Mouse (Mus musculus): ENCODE measurements at regions not wholly inside any gene's neighbourhood (a gene's known extent, or its start where the extent isn't known, plus 50 kb on each side); places are given as distances from the start of the nearest gene placed in this dataset.

DNA sequence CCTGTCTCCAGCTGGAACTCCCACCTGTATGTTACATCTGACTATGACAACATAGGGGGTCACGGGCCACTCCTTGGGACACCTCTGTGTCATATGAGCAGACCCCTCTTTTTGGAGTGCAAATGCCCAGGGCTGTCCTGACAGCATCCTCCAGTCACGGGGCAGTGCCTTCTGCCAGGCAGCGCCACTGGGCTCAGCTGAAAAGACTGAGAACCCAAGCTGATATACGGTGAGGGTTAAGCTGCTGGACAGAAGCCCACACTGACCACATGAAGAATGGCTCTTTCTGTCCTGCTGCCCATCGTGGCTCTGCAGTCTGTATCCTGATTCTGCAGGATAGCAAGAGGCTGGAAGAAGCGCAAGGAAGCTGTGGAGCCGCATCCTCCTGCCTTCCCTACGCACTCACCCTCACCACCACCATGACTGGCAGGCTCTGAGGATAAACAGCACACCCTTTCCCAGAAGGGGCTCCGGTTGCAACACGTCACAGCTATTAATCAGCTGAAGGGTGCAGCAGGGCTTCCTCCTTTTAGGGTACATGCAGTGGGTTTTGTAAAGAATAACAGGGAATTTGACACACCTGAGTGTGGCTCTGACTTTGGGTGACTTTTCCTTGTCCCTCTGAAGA, 93.9 kb upstream of the Arntl start:
- DNase-seq (ENCODE audit: low read depth, low spot score) = no peak

DNA sequence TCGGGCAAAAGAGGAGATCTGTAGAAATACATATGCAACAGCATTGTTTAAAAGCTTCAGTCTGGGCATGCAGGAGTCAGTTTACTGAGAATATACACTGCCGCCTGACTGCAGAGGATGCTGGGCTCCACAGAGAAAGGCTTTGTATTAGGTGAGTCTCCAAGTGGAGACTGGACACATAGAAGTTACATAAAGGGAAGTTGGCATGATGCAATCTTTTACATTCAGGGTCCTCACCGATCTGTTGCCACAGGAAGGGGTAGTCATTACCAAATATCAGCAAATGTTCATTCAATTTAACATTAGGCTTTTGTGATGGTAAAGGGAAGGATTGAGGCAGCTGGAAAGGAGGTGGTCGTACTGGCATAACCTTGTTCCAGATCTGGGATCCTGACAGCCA, 89.7 kb upstream of the Arntl start:
- DNase-seq (ENCODE audit: low read depth, low spot score) = no peak

- DNase-seq (ENCODE audit: low read depth, low spot score) = no peak
Measured at GRCm38 (mm10) chr7:113121911-113122319, 85.3 kb upstream of the Arntl start.

- DNase-seq (ENCODE audit: low read depth, low spot score) = no peak
Measured at GRCm38 (mm10) chr7:113126010-113126409, 81.3 kb upstream of the Arntl start.

DNA sequence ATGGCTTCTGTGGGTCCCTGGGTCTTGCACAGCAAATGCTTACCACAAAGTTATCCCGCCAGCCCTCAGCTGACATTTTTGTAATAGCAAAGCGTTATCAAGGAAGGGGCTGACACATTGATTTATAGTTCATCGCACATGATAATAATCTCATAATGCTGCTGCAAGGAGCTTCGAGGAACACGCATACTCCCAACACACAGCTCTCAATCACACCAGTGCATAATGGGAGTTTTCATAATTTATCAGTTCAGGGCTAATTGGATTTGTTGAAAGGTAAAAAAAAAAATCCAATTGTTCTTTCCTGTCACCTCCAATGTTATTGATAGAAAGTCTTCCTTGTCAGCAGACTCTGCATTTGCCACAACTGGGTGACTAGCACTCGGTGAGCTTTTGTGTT, 76.7 kb upstream of the Arntl start:
- no peak for DNase-seq (ENCODE audit: low read depth, low spot score)

GRCm38 (mm10) chr7:113131945-113132538, 75.2 kb upstream of the Arntl start:
- peak; percentile 26 for DNase-seq (ENCODE audit: low read depth, low spot score)

DNA sequence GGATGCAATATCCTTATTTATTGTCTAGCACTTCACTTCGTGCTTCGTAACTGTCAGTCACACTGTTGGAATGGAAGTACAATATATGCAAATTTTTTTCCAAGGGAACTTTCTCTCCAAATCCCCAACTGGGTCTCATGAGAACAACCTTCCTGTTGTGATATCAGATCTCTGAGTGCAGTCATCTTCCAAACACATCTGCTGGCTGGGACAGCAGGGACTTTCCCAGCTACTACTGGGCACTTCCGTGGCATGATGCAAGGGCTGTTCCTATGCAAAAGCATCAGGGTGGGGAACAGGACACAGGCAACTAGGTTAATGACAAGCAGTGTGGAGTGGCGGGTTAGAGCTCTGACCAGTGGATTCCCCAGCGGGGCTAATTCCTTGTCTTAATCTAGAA, 73.4 kb upstream of the Arntl start:
- DNase-seq (ENCODE audit: low read depth, low spot score) = no peak

DNA sequence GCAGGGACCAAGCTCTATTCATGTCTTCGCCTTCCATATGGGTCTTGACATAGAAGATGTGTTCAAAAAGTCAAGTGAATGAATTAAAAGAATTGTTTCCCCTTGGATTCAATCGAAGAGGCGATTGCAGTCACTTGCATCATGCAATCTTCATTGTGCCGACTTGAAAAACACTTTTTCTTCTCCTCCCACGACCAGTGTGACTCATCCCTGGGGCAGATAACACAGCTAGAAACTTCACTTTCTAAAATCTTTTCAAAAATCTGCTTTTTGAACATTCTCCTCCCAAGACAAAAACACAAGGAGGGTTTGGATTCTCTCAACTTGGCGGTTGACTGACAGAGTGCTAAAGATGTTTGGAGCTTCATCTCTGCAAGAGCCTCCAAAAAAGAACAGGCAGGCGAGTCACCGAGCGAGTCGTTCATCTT, 67.2 kb upstream of the Arntl start:
- no peak for DNase-seq (ENCODE audit: low read depth, low spot score)

DNA sequence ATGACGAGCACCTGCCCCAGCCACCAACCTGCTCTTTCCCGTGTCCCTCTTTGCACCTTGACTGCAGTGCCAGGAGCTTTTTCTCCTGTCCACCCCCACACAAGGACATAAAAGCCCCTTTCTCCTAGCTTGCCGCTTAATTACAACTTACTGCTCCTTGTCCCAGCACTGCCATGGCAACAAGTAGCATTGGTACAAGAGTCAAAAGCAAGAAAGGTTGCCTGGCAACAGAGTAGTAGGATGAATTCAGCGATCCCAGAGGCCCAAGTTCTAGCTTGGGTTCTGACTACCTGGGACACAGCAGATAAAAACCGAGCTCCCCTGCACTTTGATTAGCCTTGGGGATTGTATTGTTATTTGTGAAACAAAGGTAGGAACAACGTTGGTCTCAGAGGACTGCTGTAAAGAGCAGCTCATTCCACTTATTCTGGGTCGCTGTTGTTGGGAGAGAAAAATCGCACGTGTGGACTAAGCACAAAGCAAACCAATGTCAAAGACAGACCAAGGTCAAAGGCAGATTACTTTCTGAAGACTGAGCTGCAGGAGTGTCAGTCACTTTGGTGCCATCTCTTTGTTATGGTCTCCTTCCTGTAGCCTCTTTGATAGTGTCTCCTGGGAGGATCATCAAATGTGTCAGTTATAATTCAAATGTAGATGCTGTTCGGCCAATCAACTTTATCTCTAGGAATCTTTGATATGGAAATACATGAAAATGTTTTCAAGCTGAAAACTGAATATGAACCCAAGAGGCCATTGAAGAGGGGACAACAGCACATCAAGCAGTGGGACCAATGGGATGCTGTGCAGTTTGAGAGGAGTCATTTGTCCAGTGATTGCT, 65.2 kb upstream of the Arntl start:
- DNase-seq (ENCODE audit: low read depth, low spot score) = no peak

DNA sequence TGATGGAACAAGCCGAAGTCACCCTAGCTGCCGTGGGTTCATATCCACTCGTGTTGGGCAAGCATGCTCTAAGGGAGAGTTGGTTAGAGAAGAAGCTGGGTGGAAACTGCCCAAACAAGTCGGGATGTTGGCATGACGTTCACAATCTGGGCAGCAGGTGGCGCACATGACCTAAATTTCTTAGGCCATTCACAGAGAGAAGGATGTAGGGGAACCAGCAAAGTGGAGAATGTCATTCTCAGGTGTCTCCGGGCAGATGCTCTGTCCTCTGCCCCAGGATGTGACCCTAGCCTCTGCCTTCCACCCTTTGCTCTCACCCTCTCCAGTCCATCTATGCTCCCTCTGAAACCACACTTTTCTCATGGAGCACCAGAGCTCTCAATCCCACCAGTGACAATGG, 63.7 kb upstream of the Arntl start:
- peak; percentile 74 for DNase-seq (ENCODE audit: low read depth, low spot score)

DNA sequence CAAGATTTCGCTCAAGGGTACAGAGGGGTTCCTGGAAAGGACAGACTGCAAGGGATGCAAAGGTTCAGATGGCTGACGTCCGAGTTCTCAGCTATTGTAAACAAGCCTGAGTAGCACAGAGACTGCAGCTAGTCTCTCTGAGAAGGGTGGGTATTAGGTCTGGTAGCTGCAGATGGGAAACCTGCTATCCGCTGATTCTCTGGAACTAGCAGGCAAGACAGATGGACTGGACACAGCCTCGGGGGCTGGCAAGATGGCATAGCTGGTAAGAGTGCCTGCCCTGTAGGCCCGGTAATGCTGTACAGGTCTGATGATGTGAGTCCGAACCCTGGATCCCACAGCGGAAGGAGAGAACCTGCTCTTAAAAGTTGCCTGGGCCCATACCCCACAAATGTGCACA, 62.2 kb upstream of the Arntl start:
- no peak for DNase-seq (ENCODE audit: low read depth, low spot score)

- DNase-seq (ENCODE audit: low read depth, low spot score) = no peak
Measured at GRCm38 (mm10) chr7:113146108-113146507, 61.2 kb upstream of the Arntl start.

GRCm38 (mm10) chr7:113146526-113146925, 60.7 kb upstream of the Arntl start:
- no peak for DNase-seq (ENCODE audit: low read depth, low spot score)

GRCm38 (mm10) chr7:113147391-113148332, 59.6 kb upstream of the Arntl start:
- DNase-seq (ENCODE audit: low read depth, low spot score) = no peak

DNA sequence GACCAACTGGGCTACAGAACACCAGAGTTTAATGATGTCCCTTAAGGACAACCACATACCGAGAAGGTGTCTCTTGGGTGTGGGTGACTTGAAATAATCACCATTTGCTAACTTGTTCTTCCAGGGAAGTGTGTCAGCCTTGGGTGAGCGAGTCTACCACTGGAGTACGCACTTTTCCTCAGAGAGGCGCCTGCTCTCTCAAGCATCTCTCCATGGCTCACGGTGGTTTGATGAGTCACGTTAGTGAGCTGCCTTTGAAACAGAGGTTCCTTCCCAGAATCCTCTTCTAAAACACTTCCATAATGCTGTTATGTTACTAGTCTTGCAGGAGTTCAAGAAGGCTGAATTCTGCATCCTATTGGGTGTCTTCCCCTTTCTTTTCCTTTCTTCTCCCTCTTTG, 58.6 kb upstream of the Arntl start:
- no peak for DNase-seq (ENCODE audit: low read depth, low spot score)

DNA sequence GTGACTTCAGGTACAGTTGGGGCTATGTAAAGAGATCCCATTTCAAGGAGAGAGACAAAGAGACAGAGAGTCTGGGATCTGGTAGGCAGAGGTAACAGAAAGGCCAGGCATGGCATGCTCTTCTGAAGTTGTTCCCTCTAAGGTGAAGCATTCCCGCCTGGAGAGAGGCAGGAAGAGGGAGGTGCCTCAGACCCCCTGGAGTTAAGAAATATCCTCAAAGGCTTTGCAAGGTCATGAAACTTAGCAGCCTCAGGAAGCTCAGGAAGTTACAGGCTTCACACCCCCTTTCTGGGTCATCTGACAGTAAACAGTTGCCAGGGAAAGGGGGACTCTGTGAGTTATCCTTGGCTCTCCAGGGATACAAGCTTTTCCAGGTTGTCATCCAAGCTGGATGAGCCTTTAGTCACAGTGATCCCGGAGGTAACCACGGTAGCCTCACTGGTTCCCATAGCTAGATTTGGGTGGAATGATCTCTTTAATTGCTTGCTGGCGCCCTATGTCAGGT, 57.2 kb upstream of the Arntl start:
- no peak for DNase-seq (ENCODE audit: low read depth, low spot score)

DNA sequence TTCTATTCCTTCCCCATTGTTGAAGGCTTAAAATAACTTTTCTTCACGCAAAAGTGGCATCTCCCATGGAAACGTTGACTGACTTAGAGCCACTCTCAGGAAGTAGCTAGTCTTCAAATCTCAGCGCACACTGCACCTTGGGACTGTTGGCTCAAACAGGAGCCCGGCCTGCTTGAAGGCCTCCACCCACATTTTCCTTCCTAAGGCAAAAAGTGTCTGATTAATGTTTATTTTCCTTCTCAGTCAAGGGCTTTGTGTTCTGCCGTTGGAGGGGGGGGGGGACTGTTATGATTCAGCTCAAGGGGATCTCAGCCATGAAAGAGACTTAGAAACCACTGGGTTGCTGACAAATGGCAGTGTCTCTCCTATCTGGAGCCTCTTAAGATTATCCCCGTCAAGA, 56.5 kb upstream of the Arntl start:
- DNase-seq (ENCODE audit: low read depth, low spot score) = no peak

- no peak for DNase-seq (ENCODE audit: low read depth, low spot score)
Measured at GRCm38 (mm10) chr7:113151499-113151898, 55.8 kb upstream of the Arntl start.

DNA sequence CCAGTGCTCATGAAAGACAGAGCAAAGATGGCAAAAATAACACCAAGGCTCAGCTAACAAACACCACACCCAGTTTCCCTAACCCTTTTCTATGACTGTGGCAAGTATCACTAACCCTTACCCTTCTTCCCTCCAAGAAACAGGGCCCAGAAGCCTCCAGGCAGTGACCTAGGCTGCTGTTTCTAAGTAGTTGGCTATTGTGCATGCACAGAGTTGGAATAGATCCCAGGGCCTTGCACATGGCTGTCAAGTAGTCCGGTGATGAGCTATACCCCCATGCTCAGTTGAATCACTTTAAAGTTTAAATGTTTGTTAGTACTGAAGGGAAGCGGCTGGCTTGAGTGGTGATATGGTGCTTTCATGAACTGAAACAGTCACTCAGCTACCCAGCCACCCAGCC, 53.9 kb upstream of the Arntl start:
- DNase-seq (ENCODE audit: low read depth, low spot score) = no peak

GRCm38 (mm10) chr7:113154066-113154465, 53.2 kb upstream of the Arntl start:
- no peak for DNase-seq (ENCODE audit: low read depth, low spot score)

- no peak for DNase-seq (ENCODE audit: low read depth, low spot score)
Measured at GRCm38 (mm10) chr7:113156366-113156765, 50.9 kb upstream of the Arntl start.
